Mouse (Mus musculus) spleen, postnatal 14 days (tissue): ENCODE measurements around the gene Rbbp5.
"Not testable (repeated sequence)": the region's sequence is repeated elsewhere in the genome, so short reads cannot be mapped to it uniquely, and the experiment has no call there.

Experiments used
- DNase-seq, 2 experiments: peaks; one replicate each; pipeline ENCODE4 v3.0.0; 2021 to 2022; ENCODE audit warnings: low spot score in 2 of 2

Rbbp5 gene

DNA sequence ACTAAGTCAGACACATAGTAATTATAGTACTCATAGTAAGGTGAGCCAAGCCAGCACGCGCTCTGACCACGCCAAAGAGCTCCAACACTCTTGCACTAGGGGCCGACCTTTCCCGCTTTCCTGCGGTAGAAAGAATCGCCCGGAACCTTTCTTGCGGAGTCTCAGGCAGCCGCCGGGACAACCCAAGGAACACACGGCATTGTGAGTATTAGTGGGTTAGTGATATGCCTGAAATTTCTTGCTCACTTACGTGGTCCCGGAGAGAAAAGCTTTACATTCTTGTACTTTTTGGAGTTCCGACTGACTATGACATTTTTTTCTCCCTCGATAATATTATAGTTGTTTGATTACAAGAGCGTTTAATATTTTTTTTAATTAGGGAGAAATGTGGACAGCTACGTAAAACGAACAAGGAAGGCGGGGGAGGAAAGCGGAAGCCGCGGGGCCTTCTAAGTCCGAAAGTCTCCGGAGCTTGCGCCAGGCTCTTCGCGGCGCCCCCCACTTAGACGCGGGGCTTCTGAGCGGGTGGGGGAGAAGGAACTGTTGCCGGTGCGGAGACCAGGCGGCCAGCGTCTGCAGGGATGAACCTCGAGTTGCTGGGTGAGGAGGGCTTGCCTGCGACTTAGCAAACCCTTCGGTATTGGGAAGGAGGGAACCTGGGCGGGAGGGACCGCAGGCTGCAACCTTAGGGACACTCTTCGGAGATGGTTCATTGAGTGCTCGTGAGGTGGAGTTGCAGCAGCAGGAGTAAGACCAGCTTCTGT lies at the start of gene Rbbp5:
TSS of gene Rbbp5 (plus strand) at position 438 of the 764 bp plus-strand sequence.
- peak; percentile 81 to 85 for DNase-seq

DNA sequence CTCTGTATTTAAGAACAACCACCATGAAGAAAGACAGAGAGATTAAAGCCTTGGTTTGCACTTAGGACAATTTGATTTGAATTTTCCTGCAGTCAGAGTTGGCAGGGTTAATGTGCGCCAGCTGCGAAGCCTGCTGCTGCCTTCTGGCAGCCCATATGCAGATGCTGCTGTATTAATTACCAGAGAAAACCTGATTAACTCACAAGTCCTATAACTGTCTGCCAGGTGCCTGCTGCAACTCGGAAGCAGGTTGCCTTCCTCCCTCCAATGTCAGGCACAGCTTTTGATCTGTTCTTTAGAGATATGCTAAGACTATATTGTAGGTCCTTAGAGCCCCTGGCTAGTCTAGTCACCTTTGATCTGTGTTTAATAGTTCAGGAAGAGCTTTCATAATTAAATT lies 46.3 kb upstream of the Rbbp5 start:
- no peak for DNase-seq

DNA sequence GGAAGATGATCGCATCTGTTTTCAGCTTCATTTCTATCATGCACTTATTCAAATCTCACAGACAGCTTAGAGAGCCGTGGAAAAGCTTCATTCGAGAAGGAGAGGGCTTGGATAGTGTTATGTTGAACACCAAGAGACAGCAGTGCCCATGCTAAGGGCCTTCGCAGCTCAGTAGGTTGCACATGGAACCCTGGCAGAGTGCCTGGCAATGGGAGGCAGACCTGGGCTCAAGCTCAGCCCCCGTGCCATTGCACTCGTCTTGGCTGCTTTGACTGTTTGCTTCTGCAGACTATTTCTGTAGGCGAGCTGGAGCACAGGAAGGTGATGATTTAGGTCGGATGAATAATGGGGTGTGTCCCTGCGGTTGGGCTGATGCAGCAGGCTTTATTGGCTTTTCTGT lies 45.4 kb upstream of the Rbbp5 start:
- no peak for DNase-seq

DNA sequence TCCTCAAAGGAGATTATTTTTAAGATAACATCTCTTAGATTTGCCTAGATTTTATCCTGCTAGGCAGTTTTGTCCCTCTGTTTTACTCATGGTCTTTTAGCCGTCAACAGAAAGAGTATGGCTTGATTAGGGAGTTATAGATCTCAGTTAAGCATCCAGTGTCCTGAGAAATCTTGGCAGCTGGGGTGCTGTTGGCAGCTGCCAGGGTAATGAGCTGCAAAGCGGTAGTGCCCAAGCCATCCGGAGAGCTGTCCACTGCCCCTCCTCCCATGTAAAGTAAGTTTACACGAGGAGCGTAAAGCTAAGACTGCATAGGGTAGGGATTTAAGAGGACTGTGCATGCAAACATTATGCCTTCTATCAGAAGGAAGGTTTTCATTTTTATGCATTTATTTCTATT lies 43.8 kb upstream of the Rbbp5 start:
- no peak for DNase-seq

DNA sequence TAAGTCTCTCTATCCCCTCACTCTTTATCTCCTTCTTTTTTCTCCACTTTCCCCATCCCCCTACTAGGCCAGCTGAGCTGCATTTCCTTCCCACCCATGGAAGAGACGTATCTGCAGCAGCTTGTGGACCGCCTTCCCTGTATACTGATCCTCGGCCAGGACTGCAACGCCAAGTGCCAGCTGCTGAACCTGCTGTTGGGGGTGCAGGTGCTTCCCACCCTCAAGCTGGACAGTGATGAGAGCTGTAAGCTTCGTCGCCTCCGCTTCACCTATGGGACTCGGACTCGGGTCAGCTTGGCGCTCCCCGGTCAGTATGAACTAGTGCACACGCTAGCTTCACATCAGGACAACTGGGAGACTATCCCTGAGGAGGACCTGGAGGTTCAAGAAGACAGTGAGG lies 43.1 kb upstream of the Rbbp5 start:
- no peak for DNase-seq

DNA sequence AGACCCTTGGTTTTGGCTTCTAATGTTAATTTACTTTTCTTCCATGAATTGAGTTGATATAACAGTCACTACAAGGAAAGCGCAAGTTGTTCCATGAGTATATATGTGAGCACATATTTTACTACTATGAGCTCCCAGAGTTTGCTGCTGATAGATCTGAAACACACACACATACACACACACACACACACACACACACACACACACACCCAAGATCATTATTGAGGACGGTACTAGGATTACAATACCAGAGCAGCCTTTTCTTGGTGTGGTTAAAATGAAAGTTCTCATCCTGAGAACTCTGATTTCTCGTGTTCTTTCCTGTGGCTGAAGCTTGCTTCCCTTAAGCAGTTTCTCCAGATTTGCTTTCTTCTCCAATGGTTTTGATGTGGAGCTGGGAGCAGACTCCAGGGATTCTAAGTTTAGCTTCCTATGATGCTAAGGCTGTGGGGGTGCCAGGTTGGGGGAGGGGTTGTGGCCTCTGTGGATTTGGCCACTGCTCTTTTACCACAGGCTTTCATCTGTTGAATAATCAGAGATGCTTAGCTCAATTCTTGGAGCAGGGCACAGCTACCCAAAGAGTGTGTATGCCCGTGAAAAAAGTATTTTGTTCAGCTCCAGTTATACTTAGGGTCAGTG lies 40.7 kb upstream of the Rbbp5 start:
- no peak for DNase-seq

DNA sequence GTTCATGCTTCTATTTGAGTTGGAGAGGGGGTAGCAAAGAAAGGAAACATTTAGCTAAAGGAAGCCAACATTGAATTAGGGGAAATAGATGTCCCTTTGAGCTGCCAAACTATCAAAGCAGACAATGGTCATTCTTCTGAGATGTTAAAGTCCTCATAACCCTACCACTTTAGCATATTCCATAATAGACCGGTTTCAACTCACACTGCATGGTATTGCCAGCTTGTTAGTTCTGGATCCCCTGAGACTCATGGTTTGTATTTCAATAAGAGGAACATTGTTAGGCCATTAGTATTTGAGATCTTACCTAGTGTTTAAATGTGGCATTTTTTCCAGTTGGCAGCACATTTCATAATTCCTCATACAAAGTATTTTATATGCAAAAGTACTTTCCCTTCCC lies 40.2 kb upstream of the Rbbp5 start:
- DNase-seq, result no peak

DNA sequence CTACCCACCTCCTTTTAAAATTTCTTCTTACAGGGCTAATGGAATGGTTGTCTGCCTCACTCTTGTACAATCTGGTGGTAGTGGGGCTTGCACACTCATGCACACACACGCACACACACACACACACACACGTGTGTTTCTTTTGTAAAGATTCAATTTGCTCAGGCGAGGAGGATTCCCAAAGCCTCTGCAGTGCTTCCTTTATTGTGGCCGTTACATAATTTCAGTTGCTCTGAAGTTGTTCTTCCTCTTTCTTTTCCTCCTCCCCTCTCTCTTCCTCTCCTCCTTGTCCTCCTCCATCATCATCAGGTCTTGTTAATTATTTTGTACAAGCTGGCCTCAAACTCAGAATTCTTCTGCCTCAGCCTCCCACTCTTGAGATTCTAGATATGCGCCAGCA lies 39.8 kb upstream of the Rbbp5 start:
- DNase-seq, result no peak

DNA sequence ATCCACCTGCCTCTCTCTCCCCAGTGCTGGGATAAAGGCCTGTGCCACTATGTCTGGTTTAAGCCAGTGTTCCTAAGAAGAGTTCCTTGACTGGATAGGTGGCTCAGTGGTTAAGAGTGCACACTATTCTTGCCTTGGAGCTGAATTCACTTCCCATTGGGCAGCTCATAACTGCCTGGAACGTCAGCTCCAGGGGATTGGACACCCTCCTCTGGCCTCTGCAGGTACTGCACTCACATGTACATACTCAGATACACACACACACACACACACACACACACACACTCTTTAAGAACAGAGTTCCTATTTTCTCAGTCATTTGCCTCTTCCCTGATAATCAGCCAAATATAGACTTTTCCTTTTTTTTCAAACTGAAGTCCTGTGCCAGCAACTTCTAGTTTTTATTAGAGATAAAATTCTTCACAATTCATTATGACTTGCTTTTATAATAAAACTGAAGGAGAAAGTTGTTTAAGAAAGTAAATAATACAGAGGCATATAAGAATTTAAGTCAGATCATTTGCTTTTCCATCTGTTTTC lies 36.2 kb upstream of the Rbbp5 start:
- no peak for DNase-seq

DNA sequence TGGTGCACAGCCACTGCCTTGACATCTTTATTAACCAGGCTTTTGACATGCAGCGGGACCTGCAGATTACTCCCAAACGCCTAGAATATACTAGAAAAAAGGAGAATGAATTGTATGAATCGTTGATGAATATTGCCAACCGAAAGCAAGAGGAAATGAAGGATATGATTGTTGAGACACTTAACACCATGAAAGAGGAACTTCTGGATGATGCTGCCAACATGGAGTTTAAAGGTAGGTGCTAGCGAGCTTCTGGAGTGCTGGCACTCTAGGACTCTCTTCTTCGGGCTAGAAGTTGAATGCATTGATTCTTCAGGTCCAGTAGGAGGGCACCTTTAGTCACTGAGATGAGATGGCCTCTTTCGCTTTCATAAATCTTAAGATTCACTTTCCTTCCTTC lies 27.4 kb upstream of the Rbbp5 start:
- no peak for DNase-seq

DNA sequence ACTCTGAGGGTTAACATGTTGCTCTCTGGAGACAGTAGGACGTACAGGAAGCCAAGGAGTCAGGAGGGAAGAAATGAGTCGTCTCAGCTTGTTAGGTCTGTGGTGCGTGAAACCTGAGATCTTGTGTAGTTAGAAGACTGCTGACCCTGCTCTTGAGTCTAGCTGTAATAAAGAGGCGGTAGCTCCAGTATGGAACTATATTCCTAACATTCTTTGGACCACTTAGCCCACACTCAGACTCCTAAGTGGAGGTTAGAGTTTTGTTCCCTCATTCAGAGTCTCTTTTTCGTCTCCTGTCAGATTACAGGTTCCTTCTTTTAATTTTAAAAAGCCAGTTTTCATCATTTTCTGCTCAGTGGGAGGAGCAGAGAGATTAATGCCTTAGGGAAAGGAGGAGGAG lies 12.5 kb upstream of the Rbbp5 start:
- DNase-seq, result no peak

DNA sequence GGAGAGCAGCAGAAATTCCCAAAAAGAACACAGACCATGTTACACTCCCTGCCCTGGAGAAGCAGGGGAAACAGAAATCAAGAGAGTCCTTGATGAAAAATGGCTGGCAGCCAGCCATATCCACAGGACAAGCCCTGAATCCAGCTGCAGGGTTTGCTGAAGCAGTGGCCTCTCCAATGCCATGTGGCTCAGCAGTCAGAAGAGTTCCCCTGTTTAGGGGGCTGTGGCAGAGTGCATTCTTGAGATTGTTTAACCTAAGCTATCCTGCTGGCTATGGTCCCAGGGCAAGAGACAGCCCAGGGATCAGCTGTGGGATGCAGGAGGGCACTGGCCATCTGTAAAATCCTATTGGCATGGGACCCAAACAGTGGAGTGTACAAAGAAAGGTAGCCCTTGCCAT lies 8.2 kb upstream of the Rbbp5 start:
- DNase-seq, result no peak

DNA sequence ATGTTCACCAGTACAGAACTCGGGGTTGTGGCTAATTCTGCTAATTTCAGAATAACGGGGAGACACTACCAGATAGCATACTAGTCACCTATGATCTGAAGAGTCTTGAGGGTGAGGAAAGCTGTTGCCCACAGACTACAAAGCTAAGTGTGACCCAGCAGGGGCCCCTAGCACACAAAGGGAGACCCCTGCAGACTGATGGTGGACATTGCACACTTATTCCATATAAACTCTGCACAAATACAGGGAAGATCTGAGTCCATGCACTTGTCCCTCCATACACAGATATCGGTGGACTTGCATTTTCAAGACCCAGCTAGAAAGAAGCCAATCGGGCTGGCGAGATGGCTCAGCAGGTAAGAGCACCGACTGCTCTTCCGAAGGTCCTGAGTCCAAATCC lies 7.6 kb upstream of the Rbbp5 start:
- no peak for DNase-seq

DNA sequence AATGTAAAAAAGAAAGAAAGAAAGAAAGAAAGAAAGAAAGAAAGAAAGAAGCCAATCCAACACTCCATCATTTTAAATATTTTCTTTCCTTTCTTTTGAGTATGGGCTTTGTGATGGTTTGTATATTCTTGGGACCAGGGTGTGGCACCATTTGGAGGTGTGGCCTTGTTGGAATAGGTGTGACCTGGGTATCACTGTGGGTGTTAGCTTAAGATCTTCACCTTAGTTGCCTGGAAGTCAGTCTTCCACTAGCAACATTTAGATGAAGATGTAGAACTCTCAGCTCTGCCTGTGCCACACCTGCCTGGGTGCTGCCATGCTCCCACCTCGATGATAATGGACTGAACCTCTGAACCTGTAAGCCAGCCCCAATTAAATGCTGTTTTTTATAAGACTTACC lies 7.1 kb upstream of the Rbbp5 start:
- not testable (repeated sequence) for DNase-seq

DNA sequence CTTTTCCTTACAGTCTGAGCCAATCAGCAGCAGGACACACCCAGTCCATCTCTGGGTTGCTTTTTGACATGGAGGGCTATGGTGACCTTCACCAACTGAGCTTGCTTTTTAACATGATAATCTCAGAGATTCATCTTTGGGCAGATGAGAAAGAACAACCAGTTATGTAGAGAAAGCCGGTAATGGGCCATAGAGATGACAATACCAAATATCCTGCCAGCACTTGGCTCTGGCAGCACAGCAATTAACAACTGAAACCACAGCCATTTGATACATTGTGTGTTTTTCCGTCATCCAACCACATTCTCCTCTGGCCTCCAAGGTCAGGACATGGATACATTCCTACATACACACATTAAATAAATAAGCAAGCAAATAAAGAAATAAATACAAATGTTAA lies 6.1 kb upstream of the Rbbp5 start:
- no peak for DNase-seq

DNA sequence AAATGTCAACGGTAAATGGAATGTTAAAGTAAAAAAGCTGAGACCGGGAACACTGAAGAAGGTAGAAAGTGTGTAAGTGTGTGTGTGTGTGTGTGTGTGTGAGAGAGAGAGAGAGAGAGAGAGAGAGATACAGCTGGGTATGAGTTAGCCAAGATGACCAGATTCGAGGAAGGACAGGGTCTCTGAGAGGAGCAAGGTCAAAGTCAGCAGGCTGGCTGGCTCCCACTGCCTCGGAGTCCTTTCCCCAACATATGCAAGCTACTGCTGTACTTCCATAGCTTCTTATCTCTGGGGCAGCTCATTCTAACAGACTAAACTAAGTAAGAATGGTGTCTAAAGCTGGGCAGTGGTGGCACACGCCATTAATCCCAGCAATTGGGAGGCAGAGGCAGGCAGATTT lies 5.7 kb upstream of the Rbbp5 start:
- no peak for DNase-seq

DNA sequence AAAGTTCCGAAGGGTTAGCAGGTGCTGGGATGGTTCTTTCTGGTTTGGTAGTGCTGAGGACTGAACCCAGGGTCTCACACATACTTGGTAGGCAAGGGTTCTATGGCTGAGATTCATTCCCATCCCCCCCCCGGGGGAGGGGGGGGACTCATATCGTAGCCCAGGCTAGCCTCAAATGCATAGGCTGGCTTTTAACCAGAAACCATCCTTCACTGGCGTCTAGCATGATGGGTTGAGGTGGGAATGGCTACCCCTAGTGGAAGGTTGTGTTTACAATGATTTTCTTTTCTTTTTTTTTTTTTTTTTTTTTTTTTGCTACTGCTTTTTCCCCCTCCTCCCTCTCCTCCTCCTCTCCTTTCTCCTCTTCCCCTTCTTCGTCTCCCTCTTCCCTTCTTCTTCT lies 4.6 kb upstream of the Rbbp5 start:
- DNase-seq, result no peak

DNA sequence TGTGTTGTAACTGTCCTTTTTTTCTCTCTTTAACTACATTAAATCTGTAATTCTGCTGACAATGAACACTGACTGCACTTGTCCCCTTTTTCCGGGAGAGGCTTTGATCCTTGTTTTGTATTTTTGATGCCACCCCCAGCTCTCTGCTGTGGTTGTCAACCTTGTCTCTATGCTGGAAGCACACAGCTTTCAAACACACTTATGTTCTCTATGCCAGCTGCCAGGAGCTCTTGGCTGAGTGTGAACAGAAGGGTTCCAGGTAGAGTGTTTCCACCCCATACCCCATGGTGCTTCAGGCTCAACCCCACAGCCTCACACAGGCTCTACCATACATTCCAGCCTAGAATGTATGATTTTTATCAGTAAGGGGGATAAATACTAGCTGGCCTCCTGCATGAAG lies 2.7 kb upstream of the Rbbp5 start:
- DNase-seq, result no peak

DNA sequence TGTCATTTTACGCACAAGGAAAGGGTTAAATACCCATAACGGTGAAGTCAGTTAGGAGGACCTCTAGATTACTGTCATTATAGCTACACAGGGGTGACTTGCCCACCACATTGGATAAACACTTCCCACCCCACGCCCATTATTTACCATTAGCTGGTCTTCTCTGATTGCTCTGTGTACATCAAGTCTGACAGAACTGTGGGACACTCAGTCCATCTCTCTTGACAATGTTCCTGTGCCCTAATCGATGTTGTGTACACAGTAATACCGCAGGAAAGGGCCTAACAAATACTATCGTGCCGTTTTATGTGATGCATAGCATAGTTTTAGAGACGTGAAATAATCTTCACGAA lies 614 bp upstream of the Rbbp5 start:
- peak in 1 of 2 experiments; percentile 6 for DNase-seq

DNA sequence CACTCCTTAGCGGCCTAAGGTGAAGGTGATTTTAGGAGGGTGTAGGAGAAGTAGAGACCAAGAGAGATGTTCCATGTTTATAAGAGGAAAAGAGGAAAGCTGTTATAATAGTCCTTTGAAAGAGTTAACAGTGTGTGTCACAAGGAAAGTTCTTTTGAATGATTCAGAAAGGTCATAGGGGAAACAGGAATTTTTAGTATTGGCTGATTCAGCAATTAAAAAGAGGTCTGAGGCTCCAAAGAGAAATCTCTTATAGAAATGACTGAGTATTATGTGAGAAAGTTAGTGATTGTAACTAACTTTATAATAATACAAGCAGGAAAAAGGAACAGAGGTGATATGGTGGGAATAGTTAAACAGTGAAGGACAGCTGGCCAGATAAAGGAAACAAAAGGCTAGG lies 2.3 kb downstream of the Rbbp5 start:
- no peak for DNase-seq

DNA sequence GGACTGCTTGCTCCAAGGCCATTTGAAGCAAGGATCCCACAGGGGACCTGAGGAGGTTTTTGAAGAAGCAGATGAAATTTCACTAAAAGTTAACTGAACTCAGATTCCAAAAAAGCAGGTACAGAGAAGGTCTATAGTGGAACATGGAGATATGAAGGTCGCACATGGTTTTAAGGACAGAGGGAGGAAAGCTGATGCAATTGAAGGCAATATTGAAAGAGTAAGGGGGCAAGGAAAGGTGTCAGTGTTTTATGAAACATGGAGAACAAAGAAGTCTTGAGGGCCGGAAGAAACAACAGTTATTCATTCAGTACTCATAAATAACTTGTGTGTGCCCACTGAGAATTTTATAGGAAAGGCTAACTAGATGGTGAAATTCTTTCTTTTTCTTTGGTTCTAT lies 4.5 kb downstream of the Rbbp5 start:
- DNase-seq, result no peak

DNA sequence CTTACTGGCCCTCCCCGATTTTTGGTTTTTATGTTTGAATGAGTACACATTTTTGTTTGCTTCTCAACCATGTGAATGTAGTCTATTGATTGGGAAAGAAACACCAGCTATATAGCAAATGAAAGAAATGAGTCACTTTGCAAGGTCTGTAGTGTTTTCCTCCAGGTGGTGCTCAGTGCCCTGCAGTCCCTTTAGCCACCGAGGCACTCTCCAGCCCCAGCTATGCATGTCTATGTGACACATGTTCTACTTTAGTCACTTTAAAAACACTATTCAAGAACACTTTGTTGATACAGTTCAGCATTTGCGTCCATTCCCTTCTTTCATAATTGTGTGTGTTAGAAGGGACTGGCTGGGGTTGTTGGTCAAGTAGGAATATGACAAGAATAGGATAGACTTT lies 6.1 kb downstream of the Rbbp5 start:
- DNase-seq, result no peak

DNA sequence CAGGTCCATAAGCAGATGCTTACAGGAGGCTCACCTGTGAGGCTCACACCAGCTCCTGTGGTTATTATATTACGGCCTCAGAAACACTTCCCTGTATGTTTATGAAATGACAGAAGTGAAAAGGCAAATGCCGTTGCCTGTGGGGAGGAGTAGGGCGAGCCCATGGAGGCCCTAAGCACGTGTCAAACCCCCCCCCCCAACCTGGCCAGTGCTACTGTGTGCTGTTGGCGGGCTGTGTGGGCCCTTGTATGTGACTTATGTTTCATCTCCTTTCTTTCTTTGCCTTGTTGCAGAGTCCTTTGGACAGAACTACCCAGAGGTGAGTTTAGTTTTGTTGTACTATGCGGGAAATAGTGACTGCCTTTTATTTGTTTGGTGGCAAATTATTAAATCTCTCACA lies 6.6 kb downstream of the Rbbp5 start:
- no peak for DNase-seq

DNA sequence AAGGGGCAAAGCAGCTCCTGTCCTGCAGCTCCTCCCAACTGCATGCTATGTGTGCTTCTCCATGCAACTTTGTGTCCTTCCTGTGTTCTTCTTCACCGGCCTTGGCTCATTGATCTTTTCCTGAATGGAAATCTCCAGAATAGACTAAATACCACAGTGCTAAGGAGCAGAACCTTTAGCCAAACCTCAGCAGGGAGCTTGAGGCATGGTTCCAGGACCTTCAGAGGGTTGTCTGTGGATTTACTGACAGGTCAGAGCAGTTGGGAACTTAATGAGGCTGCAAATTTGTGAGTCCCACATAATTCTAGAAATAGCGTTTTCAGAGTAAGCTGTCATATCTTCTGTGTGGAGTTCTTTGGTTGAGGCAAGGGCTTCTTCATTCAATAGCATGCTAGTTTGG lies 23.4 kb downstream of the Rbbp5 start:
- DNase-seq, result no peak
